Mouse (Mus musculus): Measurements from ENCODE around the gene Lrrc75a. TPM values are rescaled to one million over a fixed set of nuclear protein-coding genes. Genes with fewer than 3 reads are reported as not detected.

Gene Lrrc75a
- polyA plus RNA-seq, 1 experiment from 2014 or later = 10.5 TPM

DNA sequence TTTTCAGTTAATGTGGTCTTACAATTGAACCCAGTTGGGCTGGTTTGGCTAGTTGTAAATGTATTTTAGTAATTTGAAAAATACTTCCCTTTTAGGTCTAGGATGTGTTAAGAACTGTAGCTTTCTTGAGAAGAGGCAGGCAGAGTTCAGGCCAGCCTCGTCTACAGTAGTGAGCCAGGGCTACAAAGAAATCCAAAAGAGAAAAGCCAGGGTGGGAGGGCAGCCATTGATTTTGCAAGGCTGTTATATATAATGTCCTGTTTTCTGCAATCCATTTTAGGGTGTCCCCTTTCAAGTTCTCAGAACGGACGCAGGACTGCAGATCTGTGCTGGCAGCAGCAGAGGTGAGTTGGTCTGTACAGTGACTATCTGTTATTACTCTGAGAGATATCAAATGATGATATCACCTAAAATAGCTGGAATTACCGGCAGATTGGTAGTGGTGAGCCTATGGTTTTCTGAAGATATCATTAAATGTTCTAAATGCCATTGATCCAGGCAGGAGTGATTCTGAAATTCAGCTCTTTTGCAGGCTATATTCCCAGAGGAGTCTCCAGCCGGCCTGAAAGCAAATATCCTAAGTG is 44.1 kb downstream of the Lrrc75a start:
- 13% methylated on average over 5 of the region's 5 CpGs for WGBS
- peak overlapping the region; percentile 91 for H3K4me3 ChIP-seq (ENCODE audit: low read depth, low read length)
- ATAC-seq (ENCODE audit: low read depth) = no peak
- peaks cover 33% of the 10 kb centered on the region for H3K4me1 ChIP-seq (ENCODE audit: control insufficient read depth, insufficient read depth, low read length)
- H3K9me3 ChIP-seq (ENCODE audit: control insufficient read depth, low read length) = no peaks in the 10 kb centered on the region
- H3K27ac ChIP-seq (ENCODE audit: low read depth, low read length) = no peak overlapping the region
- H3K27me3 ChIP-seq (ENCODE audit: control insufficient read depth, insufficient read depth, low read length) = no peaks in the 10 kb centered on the region
- peaks cover 40% of the 10 kb centered on the region for H3K36me3 ChIP-seq (ENCODE audit: control insufficient read depth, insufficient read depth, low read length)
- H3K4me2 ChIP-seq (ENCODE audit: low read depth, low read length) = peak overlapping the region; percentile 95
- H3K9ac ChIP-seq (replicated peaks; ENCODE audit: low read depth, low read length) = peak overlapping the region; percentile 99

DNA sequence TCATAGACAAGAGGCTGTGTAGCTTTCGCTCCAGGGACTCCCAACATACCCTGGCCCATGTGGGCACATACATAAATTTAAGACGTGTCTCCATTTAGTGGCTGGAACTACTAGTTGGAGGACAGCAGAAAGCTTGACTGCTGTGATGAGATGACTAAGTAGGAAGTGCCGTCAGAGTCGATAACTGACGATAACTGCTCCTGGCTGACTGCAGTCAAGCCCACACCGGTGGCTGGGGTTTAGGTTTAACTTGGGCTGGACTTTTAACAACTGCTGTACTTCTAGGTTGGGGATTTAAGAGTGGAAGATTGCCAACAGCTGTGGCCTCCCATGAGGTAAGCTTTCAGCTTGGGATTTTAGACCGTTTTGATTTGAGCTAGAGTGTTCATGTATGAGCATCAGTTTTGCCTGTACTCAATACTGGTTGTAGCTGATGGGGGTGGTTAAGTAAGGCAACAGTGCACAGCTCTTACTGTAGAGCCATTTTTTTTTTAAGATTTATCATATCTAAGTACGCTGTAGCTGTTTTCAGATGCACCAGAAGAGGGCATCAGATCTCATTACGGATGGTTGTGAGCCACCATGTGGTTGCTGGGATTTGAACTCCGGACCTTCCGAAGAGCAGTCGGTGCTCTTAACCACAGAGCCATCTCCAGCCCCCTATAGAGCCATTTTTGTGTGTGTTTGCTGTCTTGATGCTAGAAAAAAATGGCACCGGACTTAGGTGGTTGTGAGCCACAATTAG is 44.8 kb downstream of the Lrrc75a start:
- under 1% methylated on average over 13 of the region's 13 CpGs for WGBS
- ATAC-seq (ENCODE audit: low read depth) = no peak
- Histone ChIP-seq H3K27ac (ENCODE audit: low read depth, low read length) (peak overlapping the region; percentile 92), H3K4me3 (ENCODE audit: low read depth, low read length) (peak overlapping the region; percentile 91), H3K27me3 (ENCODE audit: control insufficient read depth, insufficient read depth, low read length) (no peaks in the 10 kb centered on the region), H3K9me3 (ENCODE audit: control insufficient read depth, low read length) (no peaks in the 10 kb centered on the region), H3K36me3 (ENCODE audit: control insufficient read depth, insufficient read depth, low read length) (peaks cover 38% of the 10 kb centered on the region), H3K9ac (replicated peaks; ENCODE audit: low read depth, low read length) (peak overlapping the region; percentile 99), H3K4me2 (ENCODE audit: low read depth, low read length) (peak overlapping the region; percentile 95), H3K4me1 (ENCODE audit: control insufficient read depth, insufficient read depth, low read length) (peaks cover 33% of the 10 kb centered on the region)

DNA sequence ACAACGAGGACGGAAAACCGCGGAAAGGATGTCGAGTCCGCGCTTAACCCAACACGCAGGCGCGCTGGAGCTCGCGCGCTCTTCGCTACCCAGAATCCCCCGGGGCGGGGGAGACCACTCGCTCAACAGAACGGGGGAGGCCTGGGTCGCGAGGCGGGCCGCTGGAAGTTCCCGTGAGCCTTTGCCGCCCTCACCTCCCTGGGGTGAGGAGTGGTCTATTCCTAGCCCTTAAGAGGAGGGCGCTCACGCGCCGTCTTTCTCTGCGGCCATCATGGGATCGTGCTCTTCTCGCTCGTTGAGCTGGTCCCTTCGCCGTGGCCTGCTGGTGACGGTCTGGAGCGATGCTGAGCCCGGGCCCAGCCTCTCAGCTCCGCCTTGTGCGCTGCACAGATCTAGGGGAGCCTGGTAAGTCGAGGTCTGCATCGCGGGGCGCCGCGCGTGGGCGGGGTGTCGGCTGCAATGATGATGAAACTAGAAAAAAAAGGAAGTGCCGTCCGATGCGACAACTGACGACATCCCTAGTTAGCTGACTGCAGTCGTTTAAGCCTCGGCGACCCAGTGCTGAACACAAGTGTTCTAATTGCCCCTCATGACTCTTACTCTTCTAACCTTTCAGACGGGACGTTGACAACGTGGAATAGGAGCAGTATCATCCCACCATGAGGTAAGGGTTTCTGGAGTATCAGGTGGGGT is 45.6 kb downstream of the Lrrc75a start:
- under 1% methylated on average over 58 of the region's 58 CpGs for WGBS
- Histone ChIP-seq H3K9me3 (ENCODE audit: control insufficient read depth, low read length) (no peaks in the 10 kb centered on the region), H3K4me1 (ENCODE audit: control insufficient read depth, insufficient read depth, low read length) (peaks cover 33% of the 10 kb centered on the region), H3K4me2 (ENCODE audit: low read depth, low read length) (peak overlapping the region; percentile 95), H3K4me3 (ENCODE audit: low read depth, low read length) (peak overlapping the region; percentile 91), H3K9ac (replicated peaks; ENCODE audit: low read depth, low read length) (peak overlapping the region; percentile 99), H3K36me3 (ENCODE audit: control insufficient read depth, insufficient read depth, low read length) (peaks cover 38% of the 10 kb centered on the region), H3K27me3 (ENCODE audit: control insufficient read depth, insufficient read depth, low read length) (no peaks in the 10 kb centered on the region), H3K27ac (ENCODE audit: low read depth, low read length) (peak overlapping the region; percentile 92)
- peak; percentile 95 for ATAC-seq (ENCODE audit: low read depth)

DNA sequence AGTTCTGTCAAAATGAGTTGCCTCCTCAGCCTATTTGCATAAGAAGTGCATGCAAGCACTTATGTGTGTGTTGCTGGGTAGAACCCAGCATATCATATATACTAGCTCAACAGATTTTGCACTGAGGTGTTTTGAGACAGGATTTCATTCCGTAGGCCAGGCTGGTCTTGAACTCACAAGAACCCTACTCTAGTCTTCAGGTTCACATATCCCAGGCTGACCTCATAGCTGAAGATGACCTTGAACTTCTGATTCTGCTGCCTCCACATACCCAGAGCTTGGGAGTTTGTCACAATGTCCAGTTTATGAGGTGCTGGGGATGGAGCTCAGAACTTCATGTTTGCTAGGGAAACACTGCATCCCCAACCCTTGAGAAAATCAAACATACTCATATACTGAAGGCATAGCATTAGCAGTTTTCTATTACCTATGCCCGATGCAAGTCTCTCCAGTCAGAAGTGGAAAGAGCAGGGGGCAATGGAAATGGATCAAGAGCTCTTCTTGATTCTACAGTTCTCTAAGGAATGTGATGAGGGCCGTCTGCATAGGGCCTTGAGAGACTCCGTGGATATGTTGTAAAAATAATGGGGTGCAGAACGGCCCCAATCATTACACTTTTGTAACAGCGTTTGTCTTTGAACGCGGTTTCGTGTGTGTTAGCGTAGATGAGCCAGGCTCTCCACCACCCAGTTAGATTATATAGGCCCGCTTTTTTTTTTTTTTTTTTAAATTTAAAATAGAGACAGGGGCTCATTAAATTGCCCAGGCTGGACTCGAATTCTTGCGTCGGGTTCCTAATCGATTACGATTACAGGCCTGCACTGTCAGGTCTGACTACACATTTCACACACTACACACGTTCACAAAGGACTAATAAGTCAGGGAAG is 46.3 kb downstream of the Lrrc75a start:
- peaks cover 33% of the 10 kb centered on the region for H3K4me1 ChIP-seq (ENCODE audit: control insufficient read depth, insufficient read depth, low read length)
- H3K9me3 ChIP-seq (ENCODE audit: control insufficient read depth, low read length) = no peaks in the 10 kb centered on the region
- peak overlapping the region; percentile 91 for H3K4me3 ChIP-seq (ENCODE audit: low read depth, low read length)
- H3K9ac ChIP-seq (replicated peaks; ENCODE audit: low read depth, low read length) = peak overlapping the region; percentile 99
- WGBS = 10% methylated on average over 17 of the region's 17 CpGs
- H3K27ac ChIP-seq (ENCODE audit: low read depth, low read length) = peak overlapping the region; percentile 92
- H3K4me2 ChIP-seq (ENCODE audit: low read depth, low read length) = peak overlapping the region; percentile 95
- H3K36me3 ChIP-seq (ENCODE audit: control insufficient read depth, insufficient read depth, low read length) = peaks cover 30% of the 10 kb centered on the region
- peak; percentile 28 for ATAC-seq (ENCODE audit: low read depth)
- H3K27me3 ChIP-seq (ENCODE audit: control insufficient read depth, insufficient read depth, low read length) = no peaks in the 10 kb centered on the region

DNA sequence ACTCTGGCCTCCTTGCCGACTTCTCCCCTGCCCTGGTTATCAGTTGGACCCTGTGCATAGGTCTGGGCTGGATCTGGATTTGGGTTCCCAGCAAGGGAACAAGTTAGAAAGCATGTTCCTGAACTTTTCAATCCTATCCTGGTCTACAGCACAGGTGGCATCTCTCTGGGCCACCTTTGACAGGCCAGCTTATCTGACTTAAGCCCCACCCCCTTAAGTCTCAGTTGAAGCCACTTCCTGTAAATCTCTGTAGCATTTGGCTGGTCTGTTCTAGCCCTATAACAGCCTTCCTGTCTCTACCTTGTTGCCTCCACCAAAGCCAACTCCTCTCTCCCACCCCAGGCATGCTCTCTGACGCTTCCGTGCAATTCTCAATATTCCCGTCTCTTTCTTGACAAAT is 49.8 kb downstream of the Lrrc75a start:
- no peaks in the 10 kb centered on the region for H3K9me3 ChIP-seq (ENCODE audit: control insufficient read depth, low read length)
- H3K9ac ChIP-seq (replicated peaks; ENCODE audit: low read depth, low read length) = no peak overlapping the region
- peaks cover 5% of the 10 kb centered on the region; the same call in 1 of the 2 replicates for H3K4me1 ChIP-seq (ENCODE audit: control insufficient read depth, insufficient read depth, low read length)
- no peaks in the 10 kb centered on the region for H3K36me3 ChIP-seq (ENCODE audit: control insufficient read depth, insufficient read depth, low read length)
- no peak overlapping the region for H3K27ac ChIP-seq (ENCODE audit: low read depth, low read length)
- no peak overlapping the region for H3K4me2 ChIP-seq (ENCODE audit: low read depth, low read length)
- no peaks in the 10 kb centered on the region for H3K27me3 ChIP-seq (ENCODE audit: control insufficient read depth, insufficient read depth, low read length)
- 88% methylated on average over 4 of the region's 4 CpGs for WGBS
- H3K4me3 ChIP-seq (ENCODE audit: low read depth, low read length) = no peak overlapping the region
- ATAC-seq (ENCODE audit: low read depth) = no peak

DNA sequence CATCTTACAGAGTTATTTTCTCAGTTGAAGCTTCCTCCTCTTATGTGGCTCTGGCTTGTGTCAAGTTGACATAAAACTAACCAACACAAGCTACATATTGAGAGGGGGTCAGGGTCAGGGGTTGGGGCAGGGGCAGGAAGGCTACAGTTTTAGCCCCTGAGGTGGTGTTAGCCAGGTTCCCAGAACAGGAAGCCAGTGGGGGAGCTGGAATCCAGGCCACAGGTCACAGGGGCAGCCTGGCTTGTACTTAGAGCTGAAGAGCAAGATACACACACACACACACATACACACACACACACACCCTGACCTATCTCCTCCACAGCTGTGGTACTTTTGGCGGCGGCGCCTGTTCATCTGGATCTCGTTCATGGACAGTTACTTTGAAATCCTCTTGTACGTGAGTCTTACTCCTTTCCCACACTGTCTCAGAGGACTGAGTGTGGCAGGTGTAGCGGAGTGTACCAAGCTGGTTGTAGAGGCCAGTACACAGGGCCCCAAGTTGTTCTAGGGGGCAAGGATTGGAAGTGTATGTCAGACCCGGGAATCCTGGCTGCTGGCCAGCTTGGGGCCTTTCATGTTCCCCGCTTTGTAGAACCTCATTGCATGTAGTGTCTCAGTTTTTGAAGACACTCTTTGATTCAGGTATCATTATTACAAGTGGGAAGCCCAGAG is 56.3 kb downstream of the Lrrc75a start:
- Histone ChIP-seq H3K9ac (replicated peaks; ENCODE audit: low read depth, low read length) (no peak overlapping the region), H3K4me3 (ENCODE audit: low read depth, low read length) (no peak overlapping the region), H3K9me3 (ENCODE audit: control insufficient read depth, low read length) (no peaks in the 10 kb centered on the region), H3K4me1 (ENCODE audit: control insufficient read depth, insufficient read depth, low read length) (no peaks in the 10 kb centered on the region), H3K4me2 (ENCODE audit: low read depth, low read length) (no peak overlapping the region), H3K27me3 (ENCODE audit: control insufficient read depth, insufficient read depth, low read length) (no peaks in the 10 kb centered on the region), H3K27ac (ENCODE audit: low read depth, low read length) (no peak overlapping the region), H3K36me3 (ENCODE audit: control insufficient read depth, insufficient read depth, low read length) (no peaks in the 10 kb centered on the region)
- WGBS = 89% methylated on average over 8 of the region's 8 CpGs
- ATAC-seq (ENCODE audit: low read depth) = no peak

DNA sequence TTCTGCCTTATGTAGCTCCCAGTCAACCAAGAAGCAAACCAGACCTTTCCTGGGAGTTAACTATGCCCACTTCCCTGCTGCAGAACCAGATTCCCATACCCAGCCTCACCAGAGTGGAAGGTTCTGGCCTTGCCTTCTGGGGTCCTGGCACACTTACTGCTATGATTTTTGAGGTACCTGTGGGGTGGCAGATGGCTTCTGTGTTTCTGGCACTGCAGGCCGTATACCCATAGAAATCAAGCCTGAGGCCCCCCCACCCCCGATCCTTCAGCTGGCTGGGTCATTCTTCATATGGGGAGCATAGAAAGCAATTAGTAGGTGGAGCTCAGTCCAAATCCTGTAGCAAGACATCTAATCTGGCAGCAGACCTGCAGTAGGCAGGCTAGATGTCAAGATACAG is 57.3 kb downstream of the Lrrc75a start:
- no peak overlapping the region for H3K4me2 ChIP-seq (ENCODE audit: low read depth, low read length)
- no peak overlapping the region for H3K4me3 ChIP-seq (ENCODE audit: low read depth, low read length)
- H3K36me3 ChIP-seq (ENCODE audit: control insufficient read depth, insufficient read depth, low read length) = no peaks in the 10 kb centered on the region
- WGBS = 92% methylated on average over 2 of the region's 2 CpGs
- no peak for ATAC-seq (ENCODE audit: low read depth)
- H3K9ac ChIP-seq (replicated peaks; ENCODE audit: low read depth, low read length) = no peak overlapping the region
- no peaks in the 10 kb centered on the region for H3K27me3 ChIP-seq (ENCODE audit: control insufficient read depth, insufficient read depth, low read length)
- H3K4me1 ChIP-seq (ENCODE audit: control insufficient read depth, insufficient read depth, low read length) = no peaks in the 10 kb centered on the region
- no peak overlapping the region for H3K27ac ChIP-seq (ENCODE audit: low read depth, low read length)
- no peaks in the 10 kb centered on the region for H3K9me3 ChIP-seq (ENCODE audit: control insufficient read depth, low read length)

DNA sequence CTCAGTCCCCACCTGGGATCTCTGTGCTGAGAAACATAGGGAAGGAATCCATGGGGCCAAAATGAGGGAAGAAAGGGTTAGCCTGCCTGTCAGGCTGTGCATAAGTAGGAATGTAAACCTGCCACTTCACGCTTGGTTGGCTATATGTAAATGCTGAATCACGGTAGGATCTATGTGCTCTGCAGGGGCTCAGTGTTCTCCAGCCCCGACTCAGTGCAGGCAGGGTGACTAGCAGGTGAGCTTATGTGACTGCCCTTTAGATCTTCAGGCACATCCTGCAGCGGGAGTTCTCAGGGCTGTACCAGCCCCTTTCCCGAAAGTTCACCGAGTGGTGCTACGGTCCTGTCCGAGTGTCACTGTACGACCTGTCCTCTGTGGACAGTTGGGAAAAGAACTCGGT is 58.9 kb downstream of the Lrrc75a start:
- WGBS = 79% methylated on average over 10 of the region's 10 CpGs
- Histone ChIP-seq H3K4me2 (ENCODE audit: low read depth, low read length) (no peak overlapping the region), H3K9ac (replicated peaks; ENCODE audit: low read depth, low read length) (no peak overlapping the region), H3K4me3 (ENCODE audit: low read depth, low read length) (no peak overlapping the region), H3K36me3 (ENCODE audit: control insufficient read depth, insufficient read depth, low read length) (no peaks in the 10 kb centered on the region), H3K27ac (ENCODE audit: low read depth, low read length) (no peak overlapping the region), H3K4me1 (ENCODE audit: control insufficient read depth, insufficient read depth, low read length) (no peaks in the 10 kb centered on the region), H3K27me3 (ENCODE audit: control insufficient read depth, insufficient read depth, low read length) (no peaks in the 10 kb centered on the region), H3K9me3 (ENCODE audit: control insufficient read depth, low read length) (no peaks in the 10 kb centered on the region)
- ATAC-seq (ENCODE audit: low read depth) = no peak
